Mouse (Mus musculus): ENCODE results near the gene Ltbr.

Gene Ltbr

DNA sequence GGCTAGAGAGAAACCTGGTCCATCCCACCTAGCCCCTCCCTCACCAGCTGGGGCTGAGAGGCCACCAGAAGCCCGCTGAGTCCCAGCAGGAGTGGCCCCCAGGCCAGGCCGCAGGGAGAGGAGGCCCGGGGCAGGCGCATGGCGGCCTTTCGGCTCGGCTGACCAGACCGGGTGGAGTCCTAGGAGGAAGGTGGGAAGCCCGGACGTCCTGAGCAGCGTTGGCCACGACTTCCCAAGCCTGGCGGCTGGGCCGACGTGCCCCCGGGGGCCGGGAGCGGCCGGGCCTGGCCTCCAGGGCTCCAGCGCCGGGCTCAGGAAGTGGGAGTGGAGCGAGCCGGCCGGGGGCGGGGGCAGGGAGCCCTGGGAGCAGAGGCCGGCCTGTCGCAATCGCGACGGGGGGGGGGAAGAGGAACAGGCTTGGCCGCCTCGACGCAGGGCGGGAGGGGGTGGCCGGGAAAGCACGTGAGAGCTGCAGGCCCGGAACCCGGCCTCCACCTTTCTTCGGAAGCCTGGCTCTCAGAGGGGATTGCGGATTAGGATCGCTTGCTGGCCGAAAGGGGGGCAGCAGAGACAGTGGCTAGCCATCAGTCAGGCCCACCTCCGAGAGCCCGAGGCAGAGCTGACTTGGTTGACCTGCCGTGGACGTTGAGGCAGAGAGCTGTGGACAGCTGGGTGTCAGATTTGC, at the start of gene Ltbr:
TSS of gene Ltbr (minus strand) at position 340 of the 685 bp plus-strand sequence.
- DNase-seq, result peak; percentile 61

DNA sequence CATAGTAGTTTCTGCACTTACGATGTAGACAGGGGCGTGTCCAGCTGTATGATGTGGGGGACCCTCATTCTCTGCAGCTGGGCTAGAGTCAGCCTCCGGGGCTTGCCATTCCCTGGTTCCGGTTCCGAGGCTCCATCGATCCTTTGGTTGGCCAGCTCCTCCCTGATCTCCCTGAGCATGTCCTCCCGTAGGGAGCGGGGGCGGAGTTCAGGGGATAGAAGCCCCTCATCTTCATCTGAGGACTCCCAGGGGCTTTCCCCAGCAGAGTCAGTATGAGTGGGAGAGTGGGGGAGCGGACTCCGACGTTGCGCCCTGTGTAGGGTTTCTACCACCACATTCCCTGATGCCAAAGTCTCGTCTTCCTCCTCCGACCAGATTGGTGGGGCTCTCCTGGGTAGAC, 49.3 kb upstream of the Ltbr start:
- DNase-seq, result no peak

DNA sequence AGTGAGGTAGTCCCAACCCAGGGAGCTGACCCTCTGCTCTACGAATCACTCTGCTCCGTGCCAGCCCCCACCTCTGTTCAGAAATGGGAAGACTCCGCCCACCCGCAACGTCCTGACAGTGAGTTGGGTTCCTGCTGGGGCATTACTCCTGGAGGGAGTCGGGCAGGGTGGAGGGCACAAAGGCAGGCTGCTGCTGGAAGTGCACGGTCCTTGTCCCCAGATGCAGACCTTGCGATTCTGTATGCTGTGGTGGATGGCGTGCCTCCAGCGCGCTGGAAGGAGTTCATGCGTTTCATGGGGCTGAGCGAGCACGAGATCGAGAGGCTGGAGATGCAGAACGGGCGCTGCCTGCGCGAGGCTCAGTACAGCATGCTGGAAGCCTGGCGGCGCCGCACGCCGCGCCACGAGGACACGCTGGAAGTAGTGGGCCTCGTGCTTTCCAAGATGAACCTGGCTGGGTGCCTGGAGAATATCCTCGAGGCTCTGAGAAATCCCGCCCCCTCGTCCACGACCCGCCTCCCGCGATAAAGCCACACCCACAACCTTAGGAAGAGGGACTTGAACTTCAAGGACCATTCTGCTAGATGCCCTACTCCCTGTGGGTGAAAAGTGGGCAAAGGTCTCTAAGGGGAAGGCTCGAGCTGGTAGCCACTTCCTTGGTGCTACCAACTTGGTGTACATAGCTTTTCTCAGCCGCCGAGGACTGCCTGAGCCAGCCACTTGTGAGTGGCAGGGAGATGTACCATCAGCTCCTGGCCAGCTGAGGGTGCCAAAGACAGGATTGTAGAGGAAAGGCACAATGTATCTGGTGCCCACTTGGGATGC, 48.0 kb upstream of the Ltbr start:
- peak; percentile 54 for DNase-seq

DNA sequence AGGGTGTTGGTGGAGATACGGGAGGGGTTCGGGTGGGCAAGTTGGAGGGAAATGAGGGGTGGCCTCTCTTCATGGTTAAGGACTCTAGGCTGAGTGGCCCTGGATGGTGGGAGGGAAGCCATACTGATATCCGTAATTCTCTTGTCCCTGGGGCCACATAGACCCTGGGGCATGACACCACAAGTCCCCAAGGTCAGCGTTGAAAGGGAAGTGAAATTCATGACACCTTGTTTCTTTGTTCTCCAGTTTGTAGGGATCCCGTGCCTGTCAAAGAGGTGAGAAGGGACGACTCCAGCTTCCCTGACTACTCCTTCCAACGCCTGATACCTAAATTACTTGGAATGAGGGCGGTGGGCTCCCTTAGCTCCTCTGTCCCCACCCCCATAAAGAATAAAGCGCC, 47.2 kb upstream of the Ltbr start:
- no peak for DNase-seq

- no peak for DNase-seq
Measured at GRCm38 (mm10) chr6:125359999-125360398, 46.3 kb upstream of the Ltbr start.

GRCm38 (mm10) chr6:125357334-125357733, 43.6 kb upstream of the Ltbr start:
- DNase-seq, result no peak

DNA sequence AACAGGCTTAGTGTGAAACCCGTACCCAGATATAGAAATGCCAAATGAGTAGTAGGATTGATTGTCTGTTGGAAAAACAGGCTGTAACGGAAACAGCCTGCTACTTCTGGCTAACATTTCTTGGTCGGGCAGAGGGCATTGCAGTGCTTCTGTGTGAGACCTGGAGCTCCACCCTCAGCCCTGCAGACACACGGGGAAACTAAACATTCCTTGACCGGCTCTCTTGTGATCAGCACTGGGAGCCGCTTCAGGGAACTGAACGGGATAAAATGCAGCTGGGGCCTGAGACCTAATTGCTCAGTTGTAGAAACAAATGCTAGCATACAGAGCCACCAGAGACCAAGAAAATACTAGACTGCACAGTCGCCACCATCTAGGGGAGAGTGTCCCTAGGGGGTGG, 42.6 kb upstream of the Ltbr start:
- no peak for DNase-seq

DNA sequence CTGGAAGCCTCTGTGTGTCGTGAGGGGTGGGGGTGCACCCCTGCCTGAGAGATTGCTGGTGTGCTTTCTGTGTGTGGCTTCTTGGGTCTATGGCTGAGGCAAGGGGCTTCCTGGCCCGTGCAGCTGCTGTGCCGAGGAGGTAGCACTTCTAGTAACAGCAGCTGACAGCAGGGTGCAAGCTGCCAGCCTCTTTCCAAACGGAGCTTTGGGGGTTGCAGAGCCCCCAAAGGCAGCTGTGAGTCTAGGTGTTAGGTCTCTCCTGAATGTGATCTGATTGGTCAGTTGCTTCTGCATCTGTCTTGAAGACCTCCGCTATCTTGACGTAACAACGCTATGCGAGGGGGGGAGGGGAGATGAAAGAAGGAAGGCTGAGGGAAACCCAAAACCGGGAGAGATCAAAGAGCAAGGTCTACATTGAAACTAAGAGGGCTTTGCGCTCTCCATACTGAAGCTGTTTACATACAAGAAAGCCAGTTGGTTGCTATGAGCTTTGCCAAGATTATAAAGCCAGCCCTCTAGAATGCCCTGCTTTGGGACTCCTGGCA, 41.6 kb upstream of the Ltbr start:
- DNase-seq, result peak; percentile 82

- peak; percentile 46 for DNase-seq
Measured at GRCm38 (mm10) chr6:125354352-125355151, 40.9 kb upstream of the Ltbr start.

DNA sequence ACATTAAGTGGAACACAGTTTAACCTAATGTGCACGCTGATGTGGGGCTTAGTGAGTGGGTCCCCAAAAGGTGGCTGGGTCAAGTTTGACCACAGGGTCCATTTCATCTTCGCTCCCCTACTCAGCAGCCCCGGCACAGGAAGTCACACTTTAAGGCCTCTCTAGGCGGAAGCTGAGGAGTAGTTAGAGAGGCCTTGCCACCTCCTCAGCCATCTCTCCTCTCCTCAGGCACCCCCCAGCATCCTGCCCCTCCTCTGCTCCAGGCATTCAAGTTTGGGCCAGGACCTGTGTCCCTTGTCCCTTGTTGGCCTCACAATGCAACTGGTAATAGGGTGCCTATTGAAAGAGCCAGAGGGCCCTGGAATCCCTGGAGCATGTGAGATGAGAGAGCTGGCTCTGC, 40.0 kb upstream of the Ltbr start:
- DNase-seq, result peak; percentile 71

- DNase-seq, result no peak
Measured at GRCm38 (mm10) chr6:125353221-125353620, 39.5 kb upstream of the Ltbr start.

DNA sequence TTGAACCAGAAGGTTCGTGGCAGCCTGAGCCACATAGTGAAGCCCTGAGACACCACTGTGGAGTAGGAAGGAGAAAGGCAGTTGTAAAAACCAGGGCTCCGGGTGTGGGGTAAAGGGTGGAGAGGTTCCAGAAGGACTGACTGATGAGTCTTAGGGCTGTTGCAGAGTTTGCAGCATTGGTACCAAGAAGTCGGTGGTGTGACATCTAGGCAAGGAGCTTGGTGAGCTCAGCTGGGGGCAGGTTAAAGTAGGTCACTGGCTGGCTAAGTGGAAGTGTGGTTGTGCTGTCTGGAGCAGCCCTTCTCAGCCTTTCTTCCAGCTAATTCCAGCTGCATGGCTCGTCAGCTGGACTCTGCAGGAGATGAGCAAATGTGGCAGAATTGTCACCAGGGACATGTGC, 39.1 kb upstream of the Ltbr start:
- DNase-seq, result peak; percentile 62

DNA sequence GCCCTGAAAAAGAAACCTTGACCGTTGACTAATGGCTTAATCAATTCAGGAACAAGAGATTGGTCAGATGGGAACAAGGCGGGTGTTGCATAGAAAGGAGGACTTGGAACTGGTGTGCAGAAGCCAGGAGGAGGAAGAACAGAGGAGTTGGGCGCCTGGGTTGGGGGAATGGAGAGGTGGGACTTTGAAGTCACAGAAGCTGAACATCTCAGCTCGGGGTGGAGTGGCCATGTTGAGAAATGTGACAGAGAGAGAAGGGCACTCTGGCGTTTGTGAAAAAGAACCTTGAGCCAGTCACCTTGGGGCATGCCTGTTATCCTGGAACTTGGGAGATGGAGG, 38.3 kb upstream of the Ltbr start:
- peak; percentile 47 for DNase-seq

DNA sequence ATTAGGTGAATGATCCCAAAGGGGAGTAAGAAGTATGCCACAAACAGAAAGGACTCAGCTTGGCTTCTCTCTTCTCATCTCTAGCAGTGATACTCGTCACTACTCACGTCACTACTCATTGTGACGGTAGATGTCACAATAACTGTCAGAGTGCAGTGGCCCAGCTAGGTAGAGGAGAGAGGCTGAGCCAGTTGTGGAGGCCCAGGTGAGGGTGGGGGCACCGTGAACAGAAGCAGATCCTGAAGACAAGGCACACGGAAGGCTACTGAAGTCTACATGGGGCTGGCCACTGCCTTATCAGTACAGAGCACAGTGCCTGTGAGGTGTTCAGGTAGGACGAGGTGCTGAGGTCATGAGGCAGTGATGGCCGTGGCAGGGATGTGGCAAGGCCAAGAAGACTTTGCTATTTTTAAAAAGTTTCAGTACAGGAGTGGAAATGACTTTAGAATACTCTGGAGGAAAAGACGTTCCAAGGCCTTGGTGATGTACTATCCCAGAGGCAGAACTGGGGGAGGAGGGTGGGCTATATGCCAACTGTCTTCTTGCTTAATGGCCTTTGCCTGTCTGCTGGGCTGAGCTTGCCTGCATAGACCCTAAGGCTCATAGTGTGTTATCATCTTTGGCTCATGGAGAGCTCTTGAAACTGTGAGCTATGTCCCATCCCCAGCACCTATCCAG, 37.8 kb upstream of the Ltbr start:
- DNase-seq, result peak; percentile 40

DNA sequence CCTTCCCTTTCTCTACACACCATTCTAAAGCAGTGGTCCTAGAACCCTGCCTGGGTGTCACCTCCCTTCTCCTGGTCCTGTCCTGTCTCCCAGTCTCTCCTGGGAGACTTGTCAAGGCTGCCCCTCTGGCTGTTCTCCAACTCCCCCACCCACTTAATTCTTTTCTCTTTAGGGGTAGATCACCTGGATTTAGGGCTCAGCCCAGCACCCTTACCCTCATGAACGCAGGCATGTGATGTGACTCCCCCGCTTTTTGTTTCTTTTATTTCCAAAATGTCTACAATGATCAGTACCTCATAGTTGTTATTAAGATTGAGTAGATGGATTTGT, 37.3 kb upstream of the Ltbr start:
- DNase-seq, result no peak

DNA sequence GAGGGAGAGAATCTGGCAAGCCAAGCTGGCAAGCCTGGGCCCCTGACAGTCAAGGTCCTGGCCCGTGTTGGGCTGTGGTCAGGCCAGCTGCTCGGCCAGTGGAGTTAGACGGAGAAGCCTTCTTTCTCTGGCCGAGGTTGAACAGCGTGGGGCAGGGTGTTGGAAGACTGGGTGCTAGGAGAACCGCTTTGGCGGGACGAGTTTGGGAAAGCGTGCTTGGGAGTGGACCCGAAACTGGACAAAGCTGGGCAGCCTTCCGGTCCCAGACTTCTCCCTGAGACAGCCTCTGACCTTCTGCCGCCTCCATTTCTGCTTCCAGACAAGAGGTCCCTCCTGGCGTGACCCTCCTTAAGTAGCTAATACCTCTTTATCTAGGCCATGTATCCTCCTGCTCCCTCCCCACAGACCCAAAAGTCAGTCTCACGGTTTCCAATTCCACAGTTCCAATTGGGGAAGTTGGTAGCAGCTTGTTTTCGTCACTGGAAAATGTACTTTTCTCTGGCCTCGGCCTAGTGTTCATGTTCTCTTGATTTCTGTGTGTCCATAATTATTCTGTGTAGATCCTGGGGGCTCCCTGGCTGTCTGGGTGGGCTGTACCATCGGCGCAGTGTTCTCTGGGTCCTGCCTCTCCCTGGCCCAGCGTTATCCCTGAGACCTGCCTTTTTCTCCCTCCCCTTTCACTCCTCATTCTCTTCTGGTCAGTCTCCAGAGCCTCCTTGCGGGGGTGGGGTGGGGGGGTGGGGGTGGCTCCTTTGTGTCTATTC, 36.7 kb upstream of the Ltbr start:
- DNase-seq, result peak; percentile 40

DNA sequence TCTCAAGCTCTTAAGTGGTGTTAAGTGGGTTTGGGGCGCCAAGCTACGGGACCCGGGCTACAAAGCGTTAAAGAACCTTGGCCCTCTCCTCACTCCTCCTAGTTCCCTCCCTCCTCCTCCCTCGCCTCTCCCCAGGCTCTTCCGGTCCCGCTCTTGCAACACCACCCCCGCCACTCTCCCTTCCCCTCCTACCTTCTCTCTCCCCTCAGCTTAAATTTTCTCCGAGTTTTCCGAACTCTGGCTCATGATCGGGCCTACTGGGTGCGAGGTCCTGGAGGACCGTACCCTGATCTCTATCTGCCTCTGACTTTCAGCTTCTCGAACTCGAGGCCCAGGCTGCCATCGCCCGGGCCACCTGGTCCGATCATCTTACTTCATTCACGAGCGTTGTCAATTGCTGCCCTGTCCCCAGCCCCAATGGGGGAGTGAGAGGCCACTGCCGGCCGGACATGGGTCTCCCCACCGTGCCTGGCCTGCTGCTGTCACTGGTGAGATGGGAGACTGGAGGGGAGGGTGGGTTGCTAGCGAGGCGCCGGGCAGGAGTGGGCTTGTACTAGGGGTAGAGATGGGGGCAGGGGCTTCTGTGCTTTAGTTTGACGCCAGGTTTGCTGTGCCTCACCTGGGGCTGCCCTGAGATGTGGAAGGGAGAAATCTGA, 36.0 kb upstream of the Ltbr start:
- peak; percentile 77 for DNase-seq

DNA sequence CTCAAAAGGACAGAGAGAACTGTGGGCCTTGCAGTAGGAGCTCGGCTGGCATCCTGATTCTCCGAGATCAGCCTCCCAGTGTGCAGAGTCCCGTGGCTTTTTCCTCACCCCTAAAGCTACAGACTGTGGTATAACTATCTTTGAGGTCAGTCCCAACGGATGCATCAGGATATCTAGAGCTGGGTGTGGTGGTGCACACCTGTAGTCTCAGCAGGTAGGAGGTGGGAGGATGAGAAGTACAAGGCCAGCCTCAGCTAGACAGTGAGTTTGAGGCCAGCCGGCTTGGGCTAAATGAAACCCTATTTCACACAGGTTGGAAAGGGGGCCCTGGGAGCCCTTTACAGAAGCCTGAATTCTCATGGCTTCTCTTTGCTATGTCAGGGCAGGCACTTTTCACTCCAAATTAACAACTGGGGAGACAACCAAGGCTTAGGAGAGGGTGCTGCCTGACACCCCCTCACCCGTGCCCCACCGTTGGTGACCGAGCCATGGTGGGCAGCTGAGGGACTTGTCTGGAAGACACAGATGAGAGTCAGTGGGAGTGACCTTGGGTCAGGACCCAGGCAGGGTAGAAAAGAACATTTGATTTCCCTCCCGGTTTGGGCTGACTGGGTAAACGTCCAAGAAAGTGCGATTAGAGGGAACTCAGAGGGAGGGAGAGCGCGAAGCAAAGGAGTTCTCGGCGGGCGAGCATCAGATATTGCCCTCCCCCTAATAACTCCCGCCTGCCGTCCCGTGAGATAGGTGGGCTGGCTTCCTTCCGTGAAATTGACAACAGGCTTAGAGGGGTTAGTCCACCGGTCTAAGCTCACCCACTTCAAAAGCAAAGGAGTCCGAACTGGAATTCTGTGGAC, 35.3 kb upstream of the Ltbr start, which contains the start of gene Tnfrsf1a:
TSS of gene Tnfrsf1a (plus strand) at position 642 of the 854 bp plus-strand sequence.
- peak; percentile 52 for DNase-seq

GRCm38 (mm10) chr6:125346029-125346428, 32.3 kb upstream of the Ltbr start:
- no peak for DNase-seq

- no peak for DNase-seq
Measured at GRCm38 (mm10) chr6:125345625-125346024, 31.9 kb upstream of the Ltbr start.

DNA sequence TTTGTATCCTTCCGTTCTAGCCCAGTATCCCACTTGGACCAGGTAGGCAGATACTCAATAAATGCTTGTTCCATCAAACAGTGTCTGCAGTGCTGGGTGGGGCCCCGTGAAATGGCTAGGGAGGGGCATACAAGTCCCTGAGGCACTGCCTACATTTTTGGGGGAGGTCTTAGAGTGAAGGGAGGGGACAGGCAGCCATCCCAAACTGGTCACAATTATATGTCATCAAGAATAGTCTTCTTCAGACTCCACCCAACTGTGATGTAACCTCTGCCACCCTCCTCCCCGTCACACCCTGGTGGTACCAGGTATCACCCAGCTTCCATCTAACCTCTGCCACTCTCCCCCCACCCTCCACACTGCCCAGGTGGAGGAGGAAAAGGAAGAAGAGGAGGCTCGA, 31.2 kb upstream of the Ltbr start:
- DNase-seq, result no peak
